Mouse (Mus musculus) small intestine, adult 2 months (tissue): Measurements from ENCODE around the gene Map4k2.

Experiments
- CTCF ChIP-seq: fragments of 200-500 bp; IDR thresholded peaks from 2 replicates; pipeline ENCODE4 v1.5.1; 2012; ENCODE audit warnings: low read depth, mild to moderate bottlenecking, control low read depth, inconsistent platforms, low read length, moderate library complexity, mixed read lengths; ENCODE audit not compliant: insufficient replicate concordance, insufficient read length; ENCODE audit errors: extremely low read depth
- POLR2A ChIP-seq: fragments of 200-500 bp; IDR thresholded peaks from 2 replicates; pipeline ENCODE4 v1.6.1; 2012; ENCODE audit warnings: low read depth, mild to moderate bottlenecking, control low read depth, inconsistent platforms, low read length, moderate library complexity

GRCm38 (mm10) chr19:6299003-6299402 is 41.9 kb upstream of the Map4k2 start:
- TF ChIP-seq CTCF (no peak), POLR2A (no peak)
